Mouse (Mus musculus) thymus, adult 2 months (tissue): Measurements from ENCODE around the gene Ly6g5c.

Source experiments
- CTCF ChIP-seq: fragments of 200-500 bp; IDR thresholded peaks from 2 replicates; pipeline ENCODE4 v1.5.1; 2012; ENCODE audit warnings: mild to moderate bottlenecking, control low read depth, low read length, moderate library complexity, borderline replicate concordance; ENCODE audit not compliant: control insufficient read depth, poor library complexity, insufficient read depth; ENCODE audit errors: extremely low read depth
- POLR2A ChIP-seq: fragments of 200-500 bp; IDR thresholded peaks from 2 replicates; pipeline ENCODE4 v1.6.1; 2012; ENCODE audit warnings: mild to moderate bottlenecking, low read length, control low read depth, moderate library complexity; ENCODE audit not compliant: control insufficient read depth, poor library complexity, insufficient read depth; ENCODE audit errors: extremely low read depth

DNA sequence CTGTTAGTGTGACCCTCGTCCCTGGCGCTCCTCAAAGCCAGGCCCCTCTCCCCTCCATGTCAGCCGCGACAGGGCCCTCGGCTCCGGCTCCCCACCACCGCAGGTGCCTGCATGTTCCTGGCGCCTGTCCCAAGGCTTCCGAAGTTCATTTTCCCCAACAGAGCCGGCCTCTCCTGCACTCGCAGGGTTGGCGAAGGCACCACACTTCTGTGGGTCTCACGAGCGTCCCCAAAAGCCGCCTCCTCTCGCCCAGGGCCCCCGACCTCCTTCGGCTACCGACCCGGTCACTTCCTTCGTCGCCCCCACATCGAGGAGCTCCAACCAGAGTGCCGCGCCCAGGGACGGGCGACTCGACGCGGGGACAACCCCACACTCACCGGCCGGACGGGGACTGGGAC lies 12.7 kb downstream of the Ly6g5c start:
- TF ChIP-seq POLR2A = 0 out of 2 replicates have a peak, but pooled peaks have one; percentile 3
- TF ChIP-seq CTCF = no peak
